Mouse (Mus musculus): ENCODE measurements at regions not wholly inside any gene's neighbourhood (a gene's known extent, or its start where the extent isn't known, plus 50 kb on each side); places are given as distances from the start of the nearest gene placed in this dataset.

DNA sequence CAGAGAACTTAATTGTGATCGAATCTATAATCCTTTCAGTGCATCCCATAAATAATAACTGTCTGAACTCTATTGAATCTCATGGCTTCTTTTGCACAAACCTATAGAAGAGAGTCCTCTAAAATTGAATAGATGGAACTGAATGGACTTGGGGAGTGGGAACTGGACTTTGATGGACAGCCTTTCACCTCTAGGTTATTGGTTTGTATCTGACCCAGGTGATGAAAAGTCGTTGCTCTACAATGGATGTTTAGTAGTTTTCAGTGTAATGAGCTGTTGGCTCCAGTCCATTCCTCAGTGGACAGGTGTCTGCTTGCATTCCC, 216.3 kb downstream of the Tmem161b start:
- no peaks in the 10 kb centered on the region for H3K36me3 ChIP-seq (ENCODE audit: control insufficient read depth, insufficient read depth, low read length)
- H3K9me3 ChIP-seq (ENCODE audit: control insufficient read depth, low read length): no peaks in the 10 kb centered on the region
- no peaks in the 10 kb centered on the region for H3K4me1 ChIP-seq (ENCODE audit: control insufficient read depth, insufficient read depth, low read length)
- H3K27ac ChIP-seq (ENCODE audit: low read depth, low read length): no peak overlapping the region
- no peak overlapping the region for H3K9ac ChIP-seq (ENCODE audit: low read depth, low read length)
- no peak for ATAC-seq (ENCODE audit: low FRiP score, low TSS enrichment)
- no peak overlapping the region for H3K4me2 ChIP-seq (replicated peaks; ENCODE audit: low read depth, low read length)
- no peak overlapping the region for H3K4me3 ChIP-seq (ENCODE audit: low read length)
- H3K27me3 ChIP-seq (ENCODE audit: control insufficient read depth, insufficient read depth, low read length): no peaks in the 10 kb centered on the region
- 78% methylated on average over 2 of the region's 2 CpGs for WGBS

DNA sequence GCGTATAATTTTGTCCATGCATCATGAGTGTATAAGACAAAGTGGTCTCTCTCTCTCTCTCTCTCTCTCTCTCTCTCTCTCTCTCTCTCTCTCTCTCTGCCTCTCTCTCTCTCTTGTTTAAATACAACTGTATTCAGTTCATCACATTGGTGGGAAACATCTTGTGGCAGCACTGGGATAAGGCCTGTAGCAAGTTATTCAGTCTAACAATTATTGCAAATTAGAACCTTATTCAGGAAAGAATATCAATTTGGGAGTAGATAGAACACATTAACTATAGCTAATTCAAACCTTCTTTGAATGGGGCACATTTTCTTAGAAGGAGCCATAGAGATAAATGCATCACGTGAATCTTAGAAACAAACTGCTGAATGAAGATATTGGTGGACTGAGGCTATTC, 226.4 kb downstream of the Tmem161b start:
- Histone ChIP-seq H3K27ac (ENCODE audit: low read depth, low read length) (no peak overlapping the region), H3K4me1 (ENCODE audit: control insufficient read depth, insufficient read depth, low read length) (no peaks in the 10 kb centered on the region), H3K9me3 (ENCODE audit: control insufficient read depth, low read length) (no peaks in the 10 kb centered on the region), H3K4me3 (ENCODE audit: low read length) (no peak overlapping the region), H3K4me2 (replicated peaks; ENCODE audit: low read depth, low read length) (no peak overlapping the region), H3K36me3 (ENCODE audit: control insufficient read depth, insufficient read depth, low read length) (no peaks in the 10 kb centered on the region), H3K27me3 (ENCODE audit: control insufficient read depth, insufficient read depth, low read length) (no peaks in the 10 kb centered on the region), H3K9ac (ENCODE audit: low read depth, low read length) (no peak overlapping the region)
- no peak for ATAC-seq (ENCODE audit: low FRiP score, low TSS enrichment)
- WGBS: 88% methylated on average over 2 of the region's 2 CpGs

DNA sequence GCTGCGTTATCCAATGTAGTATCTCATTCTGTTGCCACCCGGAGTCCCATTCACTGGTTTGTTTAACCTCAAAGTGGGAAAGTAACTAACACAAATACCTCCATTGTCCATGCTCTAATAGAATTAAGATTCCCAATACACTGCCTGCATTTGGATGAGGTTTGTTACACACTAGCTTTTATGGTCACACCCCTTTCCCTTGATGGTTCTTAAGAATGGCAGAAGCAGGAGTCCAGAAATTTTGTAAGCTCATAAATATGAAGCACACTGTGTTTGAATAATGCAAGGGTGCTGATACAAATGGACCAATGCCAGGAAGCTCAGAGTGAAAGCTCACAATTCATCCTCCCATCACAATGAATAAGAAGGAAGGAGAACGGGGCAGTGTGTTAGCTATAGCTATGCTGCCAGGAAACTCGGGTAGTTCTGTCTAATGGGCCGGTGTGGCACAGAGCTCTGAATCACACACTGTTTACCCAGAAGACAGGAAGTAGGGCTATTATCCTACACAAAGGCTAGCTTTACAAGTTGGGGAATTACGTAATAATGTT, 227.0 kb downstream of the Tmem161b start:
- ATAC-seq (ENCODE audit: low FRiP score, low TSS enrichment): no peak
- no peaks in the 10 kb centered on the region for H3K4me1 ChIP-seq (ENCODE audit: control insufficient read depth, insufficient read depth, low read length)
- no peak overlapping the region for H3K4me2 ChIP-seq (replicated peaks; ENCODE audit: low read depth, low read length)
- no peaks in the 10 kb centered on the region for H3K9me3 ChIP-seq (ENCODE audit: control insufficient read depth, low read length)
- WGBS: 68% methylated on average over 6 of the region's 6 CpGs
- no peak overlapping the region for H3K9ac ChIP-seq (ENCODE audit: low read depth, low read length)
- no peak overlapping the region for H3K4me3 ChIP-seq (ENCODE audit: low read length)
- H3K27me3 ChIP-seq (ENCODE audit: control insufficient read depth, insufficient read depth, low read length): no peaks in the 10 kb centered on the region
- no peak overlapping the region for H3K27ac ChIP-seq (ENCODE audit: low read depth, low read length)
- H3K36me3 ChIP-seq (ENCODE audit: control insufficient read depth, insufficient read depth, low read length): no peaks in the 10 kb centered on the region
